Mouse (Mus musculus) liver, postnatal 0 days (tissue): ENCODE measurements at regions not wholly inside any gene's neighbourhood (a gene's known extent, or its start where the extent isn't known, plus 50 kb on each side); places are given as distances from the start of the nearest gene placed in this dataset.

Experiments used
- ATAC-seq: fragments of 200-750 bp; cut with Nextera tagmentation; 2 replicates; pipeline ENCODE4 v1.8.0; 2017; ENCODE audit warnings: mild to moderate bottlenecking, moderate library complexity
- DNase-seq: peaks from one replicate; pipeline ENCODE4 v3.0.0-alpha.2; 2016
- H3K27ac ChIP-seq: fragments of 300-500 bp; sonication (generic); 2 replicates; pipeline ENCODE4 v1.5.1; 2014; ENCODE audit warnings: antibody characterized with exemption, moderate library complexity, mild to moderate bottlenecking, low read depth
- H3K27me3 ChIP-seq: fragments of 300-500 bp; sonication (generic); 2 replicates; pipeline ENCODE4 v1.6.1; 2014; ENCODE audit warnings: low read length, control low read depth, mixed read lengths; ENCODE audit not compliant: insufficient read depth
- H3K36me3 ChIP-seq: fragments of 300-500 bp; sonication (generic); replicated peaks from 2 replicates; pipeline ENCODE4 v1.6.1; 2014; ENCODE audit warnings: mild to moderate bottlenecking, control low read depth, low read length, moderate library complexity, mixed read lengths; ENCODE audit not compliant: insufficient read depth
- H3K4me1 ChIP-seq: fragments of 300-500 bp; sonication (generic); 2 replicates; pipeline ENCODE4 v1.6.1; 2014; ENCODE audit warnings: antibody characterized with exemption, mild to moderate bottlenecking, control low read depth; ENCODE audit not compliant: insufficient read depth
- H3K4me2 ChIP-seq: fragments of 300-500 bp; sonication (generic); 2 replicates; pipeline ENCODE4 v1.6.1; 2014; ENCODE audit warnings: low read depth, mild to moderate bottlenecking, low read length, moderate library complexity, mixed read lengths
- H3K4me3 ChIP-seq: fragments of 300-500 bp; sonication (generic); 2 replicates; pipeline ENCODE4 v1.5.1; 2014; ENCODE audit warnings: low read depth, low read length
- H3K9ac ChIP-seq: fragments of 300-500 bp; sonication (generic); replicated peaks from 2 replicates; pipeline ENCODE4 v1.6.1; 2014; ENCODE audit warnings: mild to moderate bottlenecking, moderate library complexity
- H3K9me3 ChIP-seq: fragments of 300-500 bp; sonication (generic); 2 replicates; pipeline ENCODE4 v1.6.1; 2016; ENCODE audit warnings: mild to moderate bottlenecking, control low read depth, low read length, mixed read lengths
- CTCF ChIP-seq: sonication (generic); IDR thresholded peaks from 2 replicates; pipeline ENCODE4 v1.5.1; 2016; ENCODE audit warnings: antibody characterized with exemption, low read depth
- EP300 ChIP-seq: IDR thresholded peaks from 2 replicates; pipeline ENCODE4 v1.6.1; 2016; ENCODE audit warnings: antibody characterized with exemption, low read depth, mild to moderate bottlenecking
- WGBS: fragments of 180-500 bp; shearing (Covaris S2); extraction: QIAGEN DNeasy Blood & Tissue Kit; methylation state at CpG from one replicate; pipeline ENCODE4 v1.1.7; 2014; ENCODE audit not compliant: insufficient replicate concordance; 5-methylcytosine and 5-hydroxymethylcytosine counted together

- Histone ChIP-seq H3K9me3 (no peaks in the 10 kb centered on the region), H3K36me3 (no peaks in the 10 kb centered on the region), H3K4me1 (peaks cover 6% of the 10 kb centered on the region; the same call in 1 of the 2 replicates), H3K27ac (no peak overlapping the region), H3K27me3 (no peaks in the 10 kb centered on the region), H3K9ac (no peak overlapping the region), H3K4me2 (no peak overlapping the region), H3K4me3 (no peak overlapping the region)
- no peak for DNase-seq
- TF ChIP-seq EP300 (no peak), CTCF (no peak)
- 75% methylated on average over 5 of the region's 5 CpGs for WGBS
- ATAC-seq: no peak
These were observed 144.5 kb downstream of the Psat1 start for GRCm38 (mm10) chr19:15802641-15803040.

GRCm38 (mm10) chr19:15801811-15802486, 145.2 kb downstream of the Psat1 start:
- Histone ChIP-seq H3K9me3 (no peaks in the 10 kb centered on the region), H3K9ac (no peak overlapping the region), H3K27ac (no peak overlapping the region), H3K27me3 (no peaks in the 10 kb centered on the region), H3K4me3 (peak overlapping the region; percentile 25), H3K36me3 (no peaks in the 10 kb centered on the region), H3K4me1 (peaks cover 6% of the 10 kb centered on the region; the same call in 1 of the 2 replicates), H3K4me2 (peak overlapping the region; percentile 66)
- under 1% methylated on average over 16 of the region's 17 CpGs for WGBS
- ATAC-seq (0 out of 2 replicates have a peak, but pooled peaks have one; percentile 23), DNase-seq (peak; percentile 63)
- TF ChIP-seq CTCF (peak; percentile 83), EP300 (no peak)

GRCm38 (mm10) chr19:15800856-15801706, 146.1 kb downstream of the Psat1 start:
- peaks cover 6% of the 10 kb centered on the region; the same call in 1 of the 2 replicates for H3K4me1 ChIP-seq
- no peaks in the 10 kb centered on the region for H3K9me3 ChIP-seq
- peak overlapping the region; percentile 66 for H3K4me2 ChIP-seq
- H3K9ac ChIP-seq: no peak overlapping the region
- H3K4me3 ChIP-seq: peak overlapping the region; percentile 25
- H3K27me3 ChIP-seq: no peaks in the 10 kb centered on the region
- no peak for ATAC-seq
- 28% methylated on average over 16 of the region's 16 CpGs for WGBS
- no peak overlapping the region for H3K27ac ChIP-seq
- TF ChIP-seq CTCF: no peak
- TF ChIP-seq EP300: no peak
- no peak for DNase-seq
- no peaks in the 10 kb centered on the region for H3K36me3 ChIP-seq

- no peak overlapping the region for H3K27ac ChIP-seq
- 54% methylated on average over 4 of the region's 4 CpGs for WGBS
- H3K36me3 ChIP-seq: no peaks in the 10 kb centered on the region
- H3K4me2 ChIP-seq: no peak overlapping the region
- no peaks in the 10 kb centered on the region for H3K9me3 ChIP-seq
- TF ChIP-seq EP300 (no peak), CTCF (no peak)
- no peaks in the 10 kb centered on the region for H3K4me1 ChIP-seq
- DNase-seq (no peak), ATAC-seq (no peak)
- H3K27me3 ChIP-seq: no peaks in the 10 kb centered on the region
- H3K9ac ChIP-seq: no peak overlapping the region
- H3K4me3 ChIP-seq: no peak overlapping the region
These were observed 150.7 kb downstream of the Psat1 start for GRCm38 (mm10) chr19:15796466-15796865.

GRCm38 (mm10) chr19:15791942-15792341, 155.2 kb downstream of the Psat1 start:
- Histone ChIP-seq H3K9me3 (no peaks in the 10 kb centered on the region), H3K36me3 (no peaks in the 10 kb centered on the region), H3K4me2 (no peak overlapping the region), H3K4me3 (no peak overlapping the region), H3K27me3 (no peaks in the 10 kb centered on the region), H3K27ac (no peak overlapping the region), H3K9ac (no peak overlapping the region), H3K4me1 (no peaks in the 10 kb centered on the region; the same call in 1 of the 2 replicates)
- ATAC-seq (no peak), DNase-seq (no peak)
- TF ChIP-seq CTCF (no peak), EP300 (no peak)
- WGBS: 74% methylated on average over 4 of the region's 4 CpGs

- WGBS: 65% methylated on average over 12 of the region's 12 CpGs
- no peak overlapping the region for H3K4me2 ChIP-seq
- no peak for TF ChIP-seq EP300
- no peak for TF ChIP-seq CTCF
These were observed 155.7 kb downstream of the Psat1 start for GRCm38 (mm10) chr19:15791264-15791913.

More at GRCm38 (mm10) chr19:15791264-15791913, 155.7 kb downstream of the Psat1 start:
- Histone ChIP-seq H3K27me3 (no peaks in the 10 kb centered on the region), H3K9ac (no peak overlapping the region), H3K4me1 (no peaks in the 10 kb centered on the region; the same call in 1 of the 2 replicates), H3K27ac (no peak overlapping the region), H3K9me3 (no peaks in the 10 kb centered on the region), H3K4me3 (no peak overlapping the region), H3K36me3 (no peaks in the 10 kb centered on the region)
- ATAC-seq (no peak), DNase-seq (no peak)
